Mouse (Mus musculus): ENCODE measurements around the gene Cltc. TPM values are rescaled to one million over a fixed set of nuclear protein-coding genes. Genes with fewer than 3 reads are reported as not detected.

Cltc gene
- polyA plus RNA-seq, 1 experiment from 2014 or later, result 301 TPM

DNA sequence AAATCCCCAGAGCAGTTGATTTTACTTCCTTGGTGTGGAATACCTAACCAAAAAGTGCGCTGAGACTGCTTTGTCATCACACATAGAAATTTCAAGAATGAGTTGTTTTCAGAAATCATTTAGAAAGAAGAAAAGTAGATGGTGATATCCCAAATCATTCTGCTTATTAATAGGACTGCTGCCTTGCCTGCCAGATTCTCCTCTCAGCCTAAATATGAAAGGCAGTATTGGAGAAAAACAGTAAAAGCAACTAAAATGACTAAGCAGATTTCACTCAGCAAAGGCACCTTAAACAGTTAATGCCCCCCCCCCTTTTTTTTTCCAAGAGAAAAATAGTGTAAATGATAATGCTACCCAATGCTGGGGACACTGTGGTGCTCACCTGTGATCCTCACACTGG lies 1.9 kb upstream of the Cltc start:
- ChIA-PET POLR2A (no interaction called here), CTCF (interaction anchor here (1.0 to 1.5 kb wide), 5 partner anchors 9 to 24 kb away, joined by 3 to 4 read pairs (median 3); no protein-coding TSS in a partner anchor)
- in situ Hi-C loops (cut with MboI; ENCODE audit: low pct_unique_long_range_greater_than_20kb), result loop anchor here (5.0 kb wide), 1 partner anchor 77 kb away; the partner anchor contains the start of genes Ptrh2 and Vmp1
- ATAC-seq, result no peak
- no peak for DNase-seq (ENCODE audit: low read depth, low spot score)
- H3K27me3 ChIP-seq, result no peaks in the 10 kb centered on the region
- TF ChIP-seq CTCF (IDR thresholded peaks at IDR 0.05), result no peak

DNA sequence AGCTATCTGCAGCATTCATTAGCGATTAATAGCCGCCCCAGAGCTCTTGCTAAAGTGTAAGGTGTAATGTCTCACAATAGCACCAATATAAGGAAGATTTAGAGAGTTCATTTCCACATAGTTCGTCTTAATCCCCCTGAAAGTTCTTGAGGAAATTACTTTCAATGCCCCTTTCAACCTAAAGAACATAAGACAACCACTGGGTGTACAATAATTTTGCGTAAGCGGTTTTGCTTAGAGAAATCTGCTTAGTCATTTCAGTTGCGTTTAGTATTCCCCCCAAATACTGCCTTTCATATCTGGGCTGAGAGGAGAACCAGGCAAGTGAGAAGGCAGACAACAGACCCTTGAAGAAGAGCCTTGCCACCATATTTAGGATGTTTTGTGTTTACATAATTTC lies 1.2 kb upstream of the Cltc start:
- CTCF ChIA-PET, result interaction anchor here (1.2 to 2.1 kb wide), 3 partner anchors 9 to 23 kb away, joined by 3 to 7 read pairs (median 4); no protein-coding TSS in a partner anchor
- no peaks in the 10 kb centered on the region for H3K27me3 ChIP-seq
- in situ Hi-C loops (cut with MboI; ENCODE audit: low pct_unique_long_range_greater_than_20kb), result loop anchor here (5.0 kb wide), 1 partner anchor 76 kb away; the partner anchor contains the start of genes Ptrh2 and Vmp1
- peak; percentile 7 for ATAC-seq
- POLR2A ChIA-PET, result interaction anchor here (0.5 to 2.9 kb wide), 3 partner anchors 24 to 163 kb away, joined by 5 to 10 read pairs (median 8); no protein-coding TSS in a partner anchor
- no peak for DNase-seq (ENCODE audit: low read depth, low spot score)
- TF ChIP-seq CTCF (IDR thresholded peaks at IDR 0.05), result no peak

DNA sequence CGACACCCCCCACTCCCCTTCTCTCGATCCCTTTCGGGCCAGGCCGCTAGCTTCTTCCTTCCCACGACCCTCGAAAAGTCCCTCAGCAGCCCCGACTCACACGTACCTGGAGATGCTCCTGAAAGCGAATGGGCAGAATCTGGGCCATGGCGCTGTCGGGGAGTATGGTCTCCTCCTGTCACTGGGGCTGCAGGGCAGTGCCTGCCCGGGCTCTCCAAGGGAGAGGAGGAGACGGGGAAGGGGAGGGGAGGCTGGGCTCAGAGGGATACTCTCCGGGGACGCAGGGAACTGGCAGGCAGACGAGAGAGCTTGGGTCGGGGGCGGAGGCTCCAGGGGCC lies 254 bp downstream of the Cltc start:
- POLR2A ChIA-PET, result interaction anchor here (0.7 to 2.9 kb wide), 10 partner anchors 9 to 171 kb away, joined by 3 to 10 read pairs (median 4); partner anchors contain the start of gene Vmp1
- ATAC-seq, result peak; percentile 2
- CTCF ChIA-PET, result interaction anchor here (2.1 kb wide), 1 partner anchor 12 kb away, joined by 7 read pairs; no protein-coding TSS in a partner anchor

DNA sequence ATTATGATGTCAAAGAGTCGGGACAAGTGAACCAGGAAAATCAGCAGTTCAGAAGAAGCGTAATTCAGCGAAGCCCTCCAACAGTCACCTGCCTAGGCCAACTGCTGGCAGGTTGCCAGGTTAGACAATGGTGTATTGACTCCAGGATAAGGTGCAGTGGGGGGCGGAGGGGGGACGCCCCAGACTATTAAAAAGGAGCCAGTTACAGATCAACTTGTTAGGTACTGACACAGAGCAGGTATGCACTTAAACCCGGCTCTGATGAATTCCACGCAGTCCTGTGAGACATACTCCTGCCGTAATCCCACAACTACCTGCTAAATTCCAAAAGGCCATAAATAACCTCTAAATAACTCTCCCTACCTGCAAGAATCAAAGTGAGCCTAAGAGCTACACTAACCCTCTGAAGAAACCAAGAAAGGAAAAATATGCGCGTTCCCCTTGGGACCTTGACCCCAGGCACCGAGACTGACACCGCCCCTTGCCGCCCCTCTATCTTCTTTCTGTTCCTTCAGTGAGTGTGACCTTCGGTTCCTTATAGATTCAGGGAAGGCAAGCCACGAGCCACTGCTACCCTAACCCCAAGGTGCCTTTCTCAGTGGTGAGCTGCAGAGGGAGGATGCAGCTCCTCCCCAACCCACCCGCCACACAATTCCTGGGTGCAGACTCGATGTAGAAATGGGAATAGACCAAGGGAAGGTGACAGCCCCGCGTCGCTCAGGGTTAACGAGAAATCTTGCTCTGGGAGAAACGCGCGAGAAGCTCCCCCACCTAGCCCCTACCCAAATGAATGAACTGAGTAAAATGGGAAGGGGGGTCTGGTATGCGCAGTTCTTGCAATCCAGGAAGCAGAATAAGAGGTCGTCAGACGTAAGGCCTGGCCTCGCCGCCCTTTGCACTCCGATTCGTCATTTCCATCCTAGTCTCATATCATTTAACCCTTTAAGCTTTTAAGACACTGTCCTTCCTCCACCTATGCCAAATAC lies 916 bp downstream of the Cltc start:
- ATAC-seq (no peak), DNase-seq (ENCODE audit: low read depth, low spot score) (no peak)
- TF ChIP-seq CTCF (IDR thresholded peaks at IDR 0.05), result no peak
- ChIA-PET POLR2A (interaction anchor here (0.7 to 2.9 kb wide), 11 partner anchors 8 to 170 kb away, joined by 3 to 10 read pairs (median 4); partner anchors contain the start of gene Vmp1), CTCF (interaction anchor here (1.3 to 2.1 kb wide), 2 partner anchors 12 to 101 kb away, joined by 3 to 7 read pairs; no protein-coding TSS in a partner anchor)
- in situ Hi-C loops (cut with MboI; ENCODE audit: low pct_unique_long_range_greater_than_20kb), result loop anchor here (5.0 kb wide), 1 partner anchor 74 kb away; the partner anchor contains the start of genes Ptrh2 and Vmp1
- no peaks in the 10 kb centered on the region for H3K27me3 ChIP-seq

More for the DNA sequence above, 254 bp downstream of the Cltc start:
- no peaks in the 10 kb centered on the region for H3K27me3 ChIP-seq
- TF ChIP-seq CTCF (IDR thresholded peaks at IDR 0.05), result no peak
- no peak for DNase-seq (ENCODE audit: low read depth, low spot score)
- in situ Hi-C loops (cut with MboI; ENCODE audit: low pct_unique_long_range_greater_than_20kb), result loop anchor here (5.0 kb wide), 1 partner anchor 75 kb away; the partner anchor contains the start of genes Ptrh2 and Vmp1

DNA sequence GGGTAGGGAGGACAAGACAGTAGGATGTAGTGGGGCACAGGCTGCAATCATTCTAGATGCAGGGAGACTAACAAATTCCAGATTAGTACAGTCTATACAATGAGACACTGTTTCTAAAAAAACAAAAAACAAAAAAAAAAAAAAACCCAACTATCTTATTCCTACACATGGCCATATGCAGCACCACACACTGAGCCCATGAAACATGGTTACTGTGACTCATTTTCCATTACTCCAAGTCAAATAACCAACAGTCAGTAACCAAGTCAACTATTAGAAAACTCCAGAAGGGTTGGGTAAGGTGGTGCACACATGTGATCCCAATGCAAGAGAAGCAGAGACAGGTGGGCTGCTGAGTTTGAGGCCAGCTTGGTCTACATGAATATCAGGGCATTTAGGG lies 5.0 kb downstream of the Cltc start:
- in situ Hi-C loops (cut with MboI; ENCODE audit: low pct_unique_long_range_greater_than_20kb), result no loop called here
- no peak for TF ChIP-seq CTCF (IDR thresholded peaks at IDR 0.05)
- no peak for DNase-seq (ENCODE audit: low read depth, low spot score)
- CTCF ChIA-PET, result interaction anchor here (1.0 to 1.4 kb wide), 3 partner anchors 12 to 17 kb away, joined by 3 to 4 read pairs (median 3); no protein-coding TSS in a partner anchor
- no peaks in the 10 kb centered on the region for H3K27me3 ChIP-seq
- ATAC-seq, result no peak
- POLR2A ChIA-PET, result interaction anchor here (0.7 kb wide), 1 partner anchor 59 kb away, joined by 4 read pairs; no protein-coding TSS in a partner anchor

DNA sequence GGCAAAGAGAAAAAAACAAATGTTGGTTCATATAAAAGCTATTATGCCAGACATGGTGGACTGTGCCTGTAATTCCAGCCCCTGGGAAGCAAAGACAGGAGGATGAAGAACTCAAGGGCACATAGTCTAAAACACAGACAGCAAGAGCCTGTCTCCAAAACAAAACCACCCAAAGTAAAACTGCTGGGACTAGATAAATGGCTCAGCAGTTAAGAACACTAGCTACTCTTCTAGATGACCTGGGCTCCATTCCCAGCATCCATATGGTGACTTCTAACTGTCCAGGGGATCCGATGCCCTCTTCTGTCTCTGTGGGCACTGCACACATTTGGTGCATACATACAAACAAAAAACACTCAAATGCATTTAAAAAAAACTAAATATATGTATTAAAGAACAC lies 6.4 kb downstream of the Cltc start:
- ChIA-PET POLR2A (interaction anchor here (1.1 kb wide), 1 partner anchor 11 kb away, joined by 3 read pairs; no protein-coding TSS in a partner anchor), CTCF (interaction anchor here (1.0 to 1.2 kb wide), 2 partner anchors 12 to 32 kb away, joined by 3 read pairs; no protein-coding TSS in a partner anchor)
- TF ChIP-seq CTCF (IDR thresholded peaks at IDR 0.05), result no peak
- ATAC-seq (no peak), DNase-seq (ENCODE audit: low read depth, low spot score) (no peak)
- no peaks in the 10 kb centered on the region for H3K27me3 ChIP-seq
- in situ Hi-C loops (cut with MboI; ENCODE audit: low pct_unique_long_range_greater_than_20kb), result no loop called here

DNA sequence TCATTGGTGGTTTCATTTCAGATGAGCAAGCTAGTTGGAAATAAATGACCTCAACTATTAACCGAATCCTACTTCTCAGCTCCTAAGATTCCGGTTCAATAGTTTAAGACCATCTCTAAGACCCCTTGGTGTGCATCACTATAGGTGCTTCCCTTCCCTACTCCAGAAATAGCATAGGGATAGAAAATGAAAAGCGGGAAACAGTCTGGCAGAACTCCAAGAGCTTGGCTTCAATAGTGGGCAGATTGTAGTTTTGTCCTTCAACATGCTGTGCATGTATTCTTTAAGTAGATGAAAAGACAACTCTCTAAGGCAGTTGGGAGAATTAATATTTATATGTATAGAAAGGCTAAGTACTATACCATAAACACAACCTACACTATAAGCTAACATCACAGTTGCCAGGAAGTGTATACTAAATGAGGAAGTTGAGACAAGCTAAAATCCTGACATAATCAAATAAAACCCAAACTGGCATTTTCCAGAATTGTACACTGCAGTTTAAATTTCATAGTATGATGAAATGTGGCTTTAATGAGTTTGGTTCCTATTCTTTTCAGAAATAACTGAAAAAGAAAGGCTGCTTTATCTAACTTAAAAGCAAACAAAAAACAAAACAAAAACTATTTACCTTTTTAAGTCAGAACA lies 7.5 kb downstream of the Cltc start:
- ChIA-PET CTCF (interaction anchor here (0.7 to 2.0 kb wide), 5 partner anchors 9 to 68 kb away, joined by 3 to 8 read pairs (median 3); no protein-coding TSS in a partner anchor), POLR2A (interaction anchor here (0.9 to 1.3 kb wide), 2 partner anchors 9 to 12 kb away, joined by 3 to 10 read pairs; no protein-coding TSS in a partner anchor)
- TF ChIP-seq CTCF (IDR thresholded peaks at IDR 0.05), result no peak
- ATAC-seq (no peak), DNase-seq (ENCODE audit: low read depth, low spot score) (no peak)
- H3K27me3 ChIP-seq, result no peaks in the 10 kb centered on the region
- in situ Hi-C loops (cut with MboI; ENCODE audit: low pct_unique_long_range_greater_than_20kb), result no loop called here

DNA sequence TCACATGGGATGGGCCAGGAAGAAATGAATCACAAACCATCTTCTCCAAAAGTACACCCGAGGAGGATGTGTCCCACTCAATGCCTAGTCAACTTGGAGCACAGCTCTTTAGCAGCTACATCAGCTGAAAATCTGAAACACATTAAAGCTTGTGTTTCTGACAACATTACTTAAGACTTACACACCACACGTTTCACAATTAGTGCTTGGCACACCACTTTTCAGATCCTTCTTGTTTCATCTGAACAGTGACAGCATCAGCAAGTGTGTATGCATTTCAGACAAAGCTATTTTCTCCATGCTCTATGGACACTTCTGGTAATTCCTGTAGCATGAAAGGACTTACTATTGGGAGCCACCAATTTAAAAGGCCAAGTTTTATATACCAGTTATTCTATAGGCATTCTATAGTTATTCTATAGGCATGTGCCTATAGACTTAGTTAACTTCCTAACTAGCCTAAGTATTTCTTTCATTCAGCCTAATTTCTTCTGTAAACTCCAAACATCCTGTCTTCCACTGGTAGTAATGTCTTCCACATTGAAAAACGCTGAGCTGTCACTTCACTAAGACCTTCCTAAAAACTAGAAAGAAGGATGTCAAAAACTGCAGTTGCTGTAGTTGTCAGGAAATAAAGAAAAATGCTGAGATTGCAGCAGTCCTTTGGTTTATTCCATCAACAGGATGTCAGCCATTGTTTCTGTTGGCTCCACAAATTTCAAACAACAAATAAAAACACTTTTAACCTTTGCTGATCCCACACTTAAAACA lies 11.5 kb downstream of the Cltc start:
- TF ChIP-seq CTCF (IDR thresholded peaks at IDR 0.05), result no peak
- ChIA-PET CTCF (interaction anchor here (1.7 to 2.8 kb wide), 2 partner anchors 9 to 12 kb away, joined by 4 to 7 read pairs; partner anchors contain the start of gene Cltc), POLR2A (interaction anchor here (0.9 kb wide), 2 partner anchors 11 to 12 kb away, joined by 3 read pairs; no protein-coding TSS in a partner anchor)
- DNase-seq (ENCODE audit: low read depth, low spot score) (no peak), ATAC-seq (no peak)
- H3K27me3 ChIP-seq, result no peaks in the 10 kb centered on the region
- in situ Hi-C loops (cut with MboI; ENCODE audit: low pct_unique_long_range_greater_than_20kb), result no loop called here

DNA sequence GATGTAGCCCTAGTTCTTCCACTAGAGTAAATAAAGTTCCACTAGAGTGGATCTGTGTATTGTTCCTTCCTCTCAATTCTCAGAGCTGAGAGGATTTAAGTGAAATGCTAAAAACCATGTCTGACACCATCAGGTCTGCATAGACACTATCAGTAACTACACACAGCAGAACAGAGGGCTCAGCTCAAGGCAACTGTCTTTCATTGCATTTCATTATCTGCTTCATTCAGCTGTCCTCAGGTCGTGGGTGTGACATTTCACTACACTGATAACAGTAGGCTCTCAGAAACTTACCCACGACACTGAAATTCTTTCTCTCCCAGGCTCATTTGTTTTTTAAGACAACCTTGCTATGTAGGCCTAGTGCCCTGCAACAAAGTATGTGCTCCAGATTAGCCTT lies 14.8 kb downstream of the Cltc start:
- in situ Hi-C loops (cut with MboI; ENCODE audit: low pct_unique_long_range_greater_than_20kb), result no loop called here
- no peaks in the 10 kb centered on the region for H3K27me3 ChIP-seq
- CTCF ChIA-PET, result interaction anchor here (0.6 kb wide), 1 partner anchor 130 kb away, joined by 3 read pairs; no protein-coding TSS in a partner anchor
- ATAC-seq (no peak), DNase-seq (ENCODE audit: low read depth, low spot score) (no peak)
- POLR2A ChIA-PET, result interaction anchor here (0.6 kb wide), 1 partner anchor 156 kb away, joined by 5 read pairs; no protein-coding TSS in a partner anchor
- TF ChIP-seq CTCF (IDR thresholded peaks at IDR 0.05), result no peak
